Mouse (Mus musculus): ENCODE results near the gene Cited2. TPM values are rescaled to one million over a fixed set of nuclear protein-coding genes. Genes with fewer than 3 reads are reported as not detected.

The Cited2 gene
- total RNA-seq, 4 experiments from 2014 or later, result 27.9 to 31.6 (median 29.2) TPM

DNA sequence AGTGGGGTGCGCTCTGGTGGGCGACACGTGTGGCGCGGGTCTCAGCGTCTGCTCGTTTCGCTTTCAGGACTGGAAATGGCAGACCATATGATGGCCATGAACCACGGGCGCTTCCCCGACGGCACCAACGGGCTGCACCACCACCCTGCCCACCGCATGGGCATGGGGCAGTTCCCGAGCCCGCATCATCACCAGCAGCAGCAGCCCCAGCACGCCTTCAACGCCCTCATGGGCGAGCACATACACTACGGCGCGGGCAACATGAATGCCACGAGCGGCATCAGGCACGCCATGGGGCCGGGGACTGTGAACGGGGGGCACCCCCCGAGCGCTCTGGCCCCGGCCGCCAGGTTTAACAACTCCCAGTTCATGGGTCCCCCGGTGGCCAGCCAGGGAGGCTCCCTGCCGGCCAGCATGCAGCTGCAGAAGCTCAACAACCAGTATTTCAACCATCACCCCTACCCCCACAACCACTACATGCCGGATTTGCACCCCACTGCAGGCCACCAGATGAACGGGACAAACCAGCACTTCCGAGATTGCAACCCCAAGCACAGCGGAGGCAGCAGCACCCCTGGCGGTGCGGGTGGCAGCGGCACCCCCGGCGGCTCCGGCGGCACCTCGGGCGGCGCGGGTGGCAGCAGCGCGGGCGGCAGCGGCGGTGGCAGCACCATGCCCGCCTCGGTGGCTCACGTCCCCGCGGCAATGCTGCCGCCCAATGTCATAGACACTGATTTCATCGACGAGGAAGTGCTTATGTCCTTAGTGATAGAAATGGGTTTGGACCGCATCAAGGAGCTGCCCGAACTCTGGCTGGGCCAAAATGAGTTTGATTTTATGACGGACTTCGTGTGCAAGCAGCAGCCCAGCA is 1.1 kb downstream of the Cited2 start:
- DNase-seq (ENCODE audit: low spot score in 2 of 2), result peak; percentile 58 to 74

GRCm38 (mm10) chr10:17725037-17725584 is 2.1 kb downstream of the Cited2 start:
- no peak for DNase-seq (ENCODE audit: low spot score in 2 of 2)

- DNase-seq (ENCODE audit: low spot score in 2 of 2), result no peak
Observed at GRCm38 (mm10) chr10:17725644-17726372, 2.8 kb downstream of the Cited2 start.

- peak in 1 of 2 experiments; percentile 8 for DNase-seq (ENCODE audit: low spot score in 2 of 2)
Observed at GRCm38 (mm10) chr10:17726373-17726720, 3.3 kb downstream of the Cited2 start.

- peak in 1 of 2 experiments; percentile 11 for DNase-seq (ENCODE audit: low spot score in 2 of 2)
Observed at GRCm38 (mm10) chr10:17727161-17727925, 4.3 kb downstream of the Cited2 start.

DNA sequence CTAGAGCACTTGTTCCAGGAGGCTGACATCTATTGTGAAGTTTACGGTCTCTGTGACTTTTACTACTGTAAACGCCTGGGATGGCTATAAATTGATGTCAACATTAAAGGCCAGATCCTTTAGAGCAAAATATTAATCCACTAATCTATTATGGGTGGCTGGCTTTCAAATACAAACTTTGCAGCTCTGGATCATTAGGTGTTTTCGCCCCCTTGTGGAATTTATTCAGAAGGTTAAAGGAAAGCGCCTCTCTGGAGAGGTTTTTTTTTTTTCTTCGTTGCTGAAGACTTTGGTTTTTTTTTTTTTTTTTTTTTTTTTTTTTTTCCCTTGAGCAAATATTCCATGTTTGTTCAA is 4.9 kb downstream of the Cited2 start:
- no peak for DNase-seq (ENCODE audit: low spot score in 2 of 2)

GRCm38 (mm10) chr10:17728711-17729110 is 5.7 kb downstream of the Cited2 start:
- no peak for DNase-seq (ENCODE audit: low spot score in 2 of 2)

GRCm38 (mm10) chr10:17729476-17729875 is 6.5 kb downstream of the Cited2 start:
- DNase-seq (ENCODE audit: low spot score in 2 of 2), result no peak

DNA sequence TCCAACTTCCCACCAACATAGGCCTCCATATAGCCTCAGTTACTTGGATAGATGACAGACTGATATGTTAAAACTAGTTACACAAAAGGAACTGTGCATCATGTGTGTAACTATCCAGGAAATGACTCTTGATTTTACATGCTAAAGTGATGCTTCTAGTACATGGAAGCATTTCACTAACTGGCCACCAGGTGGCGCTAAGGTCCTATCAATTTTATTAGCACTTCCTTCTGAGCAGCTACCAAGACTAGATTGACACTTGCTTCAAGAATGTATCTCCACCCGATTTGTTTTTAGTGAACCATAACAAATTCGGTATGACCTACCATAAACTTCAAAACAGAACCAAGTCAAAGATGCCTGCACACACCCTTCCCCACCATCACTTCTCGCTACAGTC is 10.0 kb downstream of the Cited2 start:
- DNase-seq (ENCODE audit: low spot score in 2 of 2), result peak; percentile 59 to 88

DNA sequence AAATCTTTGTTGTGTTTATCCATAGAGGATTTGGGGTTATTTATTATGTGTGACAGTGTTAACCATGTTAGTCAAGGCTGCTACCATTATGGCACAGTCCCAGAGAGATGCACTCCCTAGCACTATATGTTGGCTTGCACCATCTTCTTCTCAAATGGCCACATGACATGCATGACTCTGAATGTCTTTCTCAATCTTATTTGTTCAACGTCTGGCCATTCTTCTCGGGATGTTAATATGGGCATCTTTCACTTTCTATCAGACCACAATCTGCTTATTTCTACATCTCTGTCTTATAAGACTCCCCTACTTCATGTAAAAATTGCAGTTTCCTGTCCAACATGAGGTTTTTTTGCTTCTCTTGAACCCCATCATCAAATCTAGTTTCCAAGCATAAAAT is 19.6 kb downstream of the Cited2 start:
- no peak for DNase-seq (ENCODE audit: low spot score in 2 of 2)

GRCm38 (mm10) chr10:17752478-17752877 is 29.5 kb downstream of the Cited2 start:
- DNase-seq (ENCODE audit: low spot score in 2 of 2), result no peak

GRCm38 (mm10) chr10:17759772-17760171 is 36.8 kb downstream of the Cited2 start:
- DNase-seq (ENCODE audit: low spot score in 2 of 2), result no peak

DNA sequence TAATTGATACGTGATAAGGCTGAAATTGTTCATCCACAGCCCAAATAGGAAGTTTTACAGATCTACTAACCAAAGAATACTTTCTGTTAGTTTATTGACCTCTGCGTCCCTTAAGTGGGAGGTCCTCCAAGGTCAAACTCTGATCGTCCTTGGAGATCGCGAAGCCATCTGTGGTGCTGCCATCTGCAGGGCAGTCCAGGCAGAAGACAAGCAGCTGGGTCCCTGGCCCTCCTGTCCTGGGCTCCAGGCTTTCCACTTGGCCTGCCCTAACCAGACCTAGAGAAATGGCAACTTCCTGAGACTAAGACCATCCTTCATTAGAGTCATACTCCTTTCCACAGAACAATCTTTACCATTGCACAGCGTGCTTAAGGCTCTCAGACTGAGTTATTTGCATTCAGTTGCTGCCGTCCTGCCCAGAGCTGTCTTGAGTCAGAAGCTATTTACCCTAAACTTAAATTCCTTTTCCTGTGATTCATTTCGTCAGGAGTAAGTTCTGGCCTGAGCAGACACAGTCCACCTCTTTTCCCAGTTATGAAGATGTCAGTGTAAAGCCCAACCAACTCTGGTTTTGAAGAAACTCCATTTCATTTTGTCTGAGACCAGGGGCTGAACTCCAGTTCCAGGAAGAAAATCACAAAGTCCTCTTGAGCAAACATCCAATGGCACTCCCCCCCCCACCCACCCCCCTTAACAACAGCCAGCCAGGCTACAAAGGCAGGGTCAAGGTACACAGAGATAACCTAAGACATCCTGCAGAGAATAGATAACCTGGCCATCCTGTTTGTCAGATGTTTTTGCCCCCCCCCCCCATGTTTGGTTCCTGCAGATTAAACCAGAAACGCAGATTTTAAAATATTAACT is 38.0 kb downstream of the Cited2 start:
- no peak for DNase-seq (ENCODE audit: low spot score in 2 of 2)

- no peak for DNase-seq (ENCODE audit: low spot score in 2 of 2)
Observed at GRCm38 (mm10) chr10:17761652-17762051, 38.6 kb downstream of the Cited2 start.

DNA sequence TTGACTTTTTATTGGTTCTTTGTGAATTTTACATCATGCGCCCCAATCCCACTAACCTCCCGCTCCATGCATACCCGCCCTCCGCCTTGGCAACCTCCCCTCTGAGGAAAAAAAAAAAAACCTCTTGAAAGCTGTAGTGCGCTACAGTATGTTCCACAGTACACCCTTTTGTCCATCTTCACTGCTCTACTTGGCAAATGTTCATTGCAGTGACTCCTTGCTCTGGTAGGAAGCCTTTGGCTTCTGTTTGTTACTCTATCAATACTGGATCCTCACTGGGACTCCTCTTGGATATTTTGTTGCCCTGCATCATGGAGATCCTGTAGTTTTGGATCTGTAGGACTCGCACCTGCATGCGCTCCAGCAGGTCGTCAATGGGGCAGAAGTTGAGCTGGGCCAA is 39.9 kb downstream of the Cited2 start:
- DNase-seq (ENCODE audit: low spot score in 2 of 2), result no peak

DNA sequence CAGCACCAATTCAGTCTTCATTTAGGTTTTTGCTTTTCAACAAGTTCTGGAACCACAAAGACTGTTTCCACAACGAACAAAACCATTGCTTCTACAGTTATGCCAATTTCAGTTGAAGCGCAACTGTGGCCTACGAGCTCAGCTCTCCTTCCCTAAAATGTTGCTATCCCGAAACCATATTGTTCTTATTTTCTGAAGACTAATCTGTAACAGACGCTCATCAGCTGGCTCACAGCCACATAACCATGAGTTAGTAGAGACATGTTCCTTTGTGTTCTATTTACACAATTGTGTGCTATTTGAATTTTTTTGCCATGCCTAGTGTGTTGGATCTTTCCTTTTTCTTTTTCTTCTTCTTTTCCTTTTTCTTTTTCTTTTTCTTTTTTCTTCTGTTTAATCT is 46.8 kb downstream of the Cited2 start:
- peak in 1 of 2 experiments; percentile 40 for DNase-seq (ENCODE audit: low spot score in 2 of 2)

DNA sequence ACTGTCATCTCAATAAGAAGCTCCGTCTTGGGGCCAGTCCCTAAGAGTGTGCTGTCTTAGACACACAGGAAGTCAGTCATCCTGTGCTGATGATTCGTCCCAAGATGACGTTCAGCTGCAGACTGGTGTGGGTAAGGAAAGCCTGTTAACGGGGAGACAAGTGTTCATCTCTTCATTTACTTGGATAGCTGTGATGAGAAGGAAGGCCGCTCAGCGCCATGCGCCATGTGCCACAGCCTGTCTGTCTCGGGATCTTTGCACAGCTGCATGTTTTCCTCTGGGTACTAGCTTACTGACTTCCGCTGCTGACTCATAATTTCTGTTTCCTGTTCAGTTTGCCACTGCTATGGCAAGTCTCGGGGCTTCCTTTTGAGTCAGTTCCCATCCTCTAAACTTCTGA is 49.3 kb downstream of the Cited2 start:
- DNase-seq (ENCODE audit: low spot score in 2 of 2), result no peak

- no peak for DNase-seq (ENCODE audit: low spot score in 2 of 2)
Observed at GRCm38 (mm10) chr10:17774366-17774765, 51.3 kb downstream of the Cited2 start.

GRCm38 (mm10) chr10:17775079-17775478 is 52.1 kb downstream of the Cited2 start:
- no peak for DNase-seq (ENCODE audit: low spot score in 2 of 2)

Data from layer of hippocampus, adult 8-10 months (tissue).